Mouse (Mus musculus) cortical plate, adult 2 months (tissue): ENCODE measurements around the gene Gm28035.

Source experiments
- CTCF ChIP-seq: fragments of 200-500 bp; IDR thresholded peaks from 2 replicates; pipeline ENCODE4 v1.5.1; 2011; ENCODE audit warnings: mild to moderate bottlenecking, control low read depth, low read length; ENCODE audit not compliant: insufficient read depth; ENCODE audit errors: extremely low read depth
- POLR2A ChIP-seq: fragments of 200-500 bp; IDR thresholded peaks from 2 replicates; pipeline ENCODE4 v1.6.1; 2011; ENCODE audit warnings: mild to moderate bottlenecking, low read length, control low read depth; ENCODE audit not compliant: insufficient read depth; ENCODE audit errors: extremely low read depth

DNA sequence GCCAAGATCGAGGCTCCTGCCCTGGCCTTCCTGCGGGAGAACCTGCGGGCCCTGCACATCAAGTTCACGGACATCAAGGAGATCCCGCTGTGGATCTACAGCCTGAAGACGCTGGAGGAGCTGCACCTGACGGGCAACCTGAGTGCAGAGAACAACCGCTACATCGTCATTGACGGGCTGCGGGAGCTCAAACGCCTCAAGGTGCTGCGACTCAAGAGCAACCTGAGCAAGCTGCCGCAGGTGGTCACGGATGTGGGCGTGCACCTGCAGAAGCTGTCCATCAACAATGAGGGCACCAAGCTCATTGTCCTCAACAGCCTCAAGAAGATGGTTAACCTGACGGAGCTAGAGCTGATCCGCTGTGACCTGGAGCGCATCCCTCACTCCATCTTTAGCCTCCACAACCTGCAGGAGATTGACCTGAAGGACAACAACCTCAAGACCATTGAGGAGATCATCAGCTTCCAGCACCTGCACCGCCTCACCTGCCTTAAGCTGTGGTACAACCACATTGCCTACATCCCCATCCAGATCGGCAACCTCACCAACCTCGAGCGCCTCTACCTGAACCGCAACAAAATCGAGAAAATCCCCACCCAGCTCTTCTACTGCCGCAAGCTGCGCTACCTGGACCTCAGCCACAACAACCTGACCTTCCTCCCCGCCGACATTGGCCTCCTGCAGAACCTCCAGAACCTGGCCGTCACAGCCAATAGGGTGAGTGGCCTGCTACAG is 16.4 kb downstream of the Gm28035 start:
- no peak for TF ChIP-seq POLR2A
- no peak for TF ChIP-seq CTCF
